Mouse (Mus musculus) embryonic fibroblast, embryonic 13.5 days (primary cell): ENCODE measurements around the gene Ttc33.

Experiments used
- CTCF ChIP-seq: IDR thresholded peaks from 2 replicates; pipeline ENCODE4 v1.5.1; 2011; ENCODE audit warnings: mild to moderate bottlenecking, control low read depth, low read length, moderate library complexity, borderline replicate concordance; ENCODE audit not compliant: insufficient read depth
- POLR2A ChIP-seq: IDR thresholded peaks from 2 replicates; pipeline ENCODE4 v1.6.1; 2011; ENCODE audit warnings: low read depth, mild to moderate bottlenecking, control low read depth, low read length, moderate library complexity

GRCm38 (mm10) chr15:5237012-5237660 is 51.8 kb downstream of the Ttc33 start:
- no peak for TF ChIP-seq CTCF
- no peak for TF ChIP-seq POLR2A
